Mouse (Mus musculus) splenic B cell, adult 2 months (primary cell): ENCODE measurements around the gene Bmp6.

Experiments used
- DNase-seq: peaks from one replicate; pipeline ENCODE4 v3.0.0-alpha.2; 2011; ENCODE audit warnings: low read depth, low spot score
- H3K27me3 ChIP-seq: 2 replicates; pipeline ENCODE4 v1.6.1; 2012; ENCODE audit warnings: mild to moderate bottlenecking, low read length, moderate library complexity, mixed read lengths; ENCODE audit not compliant: control insufficient read depth, poor library complexity, insufficient read depth, severe bottlenecking
- H3K36me3 ChIP-seq: 2 replicates; pipeline ENCODE4 v1.6.1; 2012; ENCODE audit warnings: mild to moderate bottlenecking, low read length, moderate library complexity, mixed read lengths; ENCODE audit not compliant: control insufficient read depth, poor library complexity, insufficient read depth, severe bottlenecking

The Bmp6 gene

DNA sequence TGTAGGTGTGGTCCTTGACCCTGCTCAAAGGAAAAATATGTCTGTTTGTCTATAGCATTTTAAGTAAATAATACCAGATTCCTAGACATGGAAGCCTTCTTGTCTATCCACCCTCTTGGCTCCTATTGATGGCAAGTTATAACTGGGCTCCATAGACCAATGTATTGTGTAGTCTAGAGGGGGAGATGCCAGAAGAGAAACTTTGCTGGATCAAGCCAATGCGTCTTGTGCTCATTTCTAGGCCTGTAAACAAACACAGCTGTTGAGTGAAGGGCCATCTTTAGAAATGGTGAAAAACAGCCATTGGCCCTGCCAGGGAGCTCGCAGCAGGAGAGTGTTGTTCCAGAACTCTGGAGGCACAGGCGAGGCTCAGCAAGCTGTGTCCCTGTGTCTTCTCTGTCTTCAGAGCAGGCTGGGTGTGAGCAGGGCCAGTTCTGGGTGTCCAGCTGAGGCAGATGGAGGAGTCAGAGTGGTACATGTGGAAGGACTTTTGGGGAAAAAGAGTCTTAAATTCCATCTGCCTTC is 41.2 kb downstream of the Bmp6 start:
- H3K27me3 ChIP-seq, result no peaks in the 10 kb centered on the region
- no peaks in the 10 kb centered on the region for H3K36me3 ChIP-seq
- DNase-seq, result no peak

DNA sequence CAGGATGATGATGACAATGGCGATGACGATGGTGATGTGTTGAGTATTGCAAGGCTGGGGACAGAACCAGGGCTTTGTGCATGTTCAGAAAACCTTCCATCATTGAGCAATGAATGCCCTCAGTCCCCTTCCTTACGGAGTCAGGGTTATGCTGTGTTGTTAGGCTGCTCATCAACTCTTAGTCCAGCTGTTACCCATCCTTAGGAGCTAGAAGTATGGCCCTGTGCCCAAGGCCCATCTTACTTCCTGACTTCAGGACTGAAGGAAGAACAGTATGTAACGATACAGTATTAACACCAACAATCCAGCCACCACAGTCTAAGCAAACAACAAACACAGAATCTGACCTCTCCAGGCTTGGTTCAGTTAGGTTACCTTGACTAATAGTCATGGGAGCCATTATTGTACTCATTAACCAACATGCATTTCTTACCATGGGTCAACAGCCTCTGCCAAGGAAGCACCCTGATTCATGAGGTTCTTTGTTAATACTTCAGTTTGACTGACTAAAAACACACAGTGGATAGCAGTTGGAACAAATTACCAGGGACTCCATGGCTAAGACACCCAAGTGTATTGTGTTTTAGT is 42.6 kb downstream of the Bmp6 start:
- Histone ChIP-seq H3K36me3 (no peaks in the 10 kb centered on the region), H3K27me3 (no peaks in the 10 kb centered on the region)
- no peak for DNase-seq

DNA sequence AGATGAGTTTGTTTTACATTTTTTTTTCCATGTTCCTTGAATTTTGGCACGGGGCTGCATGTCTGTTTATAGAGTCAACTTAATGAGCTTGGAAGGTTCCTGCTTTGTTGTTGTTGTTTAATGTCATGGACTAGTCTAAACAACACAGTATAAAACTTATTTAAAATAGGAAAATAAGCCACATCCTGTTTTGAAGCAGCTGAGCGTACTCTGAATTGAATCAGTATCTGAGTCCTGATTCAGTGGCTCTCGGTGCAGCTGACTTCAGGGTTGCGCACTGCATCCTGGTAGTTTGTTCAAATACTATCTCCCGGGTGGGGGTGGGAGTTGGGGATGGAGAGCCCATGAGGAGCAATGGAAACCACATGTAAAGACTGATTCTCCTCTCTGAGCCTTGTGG is 48.5 kb downstream of the Bmp6 start:
- DNase-seq, result no peak
- Histone ChIP-seq H3K27me3 (no peaks in the 10 kb centered on the region), H3K36me3 (no peaks in the 10 kb centered on the region)

DNA sequence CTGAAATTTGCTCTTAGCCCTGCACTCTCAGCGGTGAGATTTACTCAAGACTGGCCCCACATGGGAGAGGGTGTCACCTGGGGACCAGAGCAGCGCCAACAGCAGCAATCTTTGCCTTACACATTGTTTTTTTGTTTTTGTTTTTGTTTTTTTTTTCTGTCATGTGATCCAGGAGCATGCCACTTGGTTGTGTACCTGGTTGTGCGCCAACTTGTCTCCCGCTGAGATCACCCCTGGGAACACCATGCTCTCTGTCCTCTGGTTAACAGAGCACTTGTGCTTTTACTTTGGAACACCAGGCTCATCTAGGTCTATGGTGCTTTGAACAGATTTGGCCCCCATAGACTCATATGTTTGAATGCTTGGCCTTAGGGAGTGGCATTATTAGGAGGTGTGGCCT is 50.1 kb downstream of the Bmp6 start:
- Histone ChIP-seq H3K36me3 (no peaks in the 10 kb centered on the region), H3K27me3 (no peaks in the 10 kb centered on the region)
- no peak for DNase-seq

DNA sequence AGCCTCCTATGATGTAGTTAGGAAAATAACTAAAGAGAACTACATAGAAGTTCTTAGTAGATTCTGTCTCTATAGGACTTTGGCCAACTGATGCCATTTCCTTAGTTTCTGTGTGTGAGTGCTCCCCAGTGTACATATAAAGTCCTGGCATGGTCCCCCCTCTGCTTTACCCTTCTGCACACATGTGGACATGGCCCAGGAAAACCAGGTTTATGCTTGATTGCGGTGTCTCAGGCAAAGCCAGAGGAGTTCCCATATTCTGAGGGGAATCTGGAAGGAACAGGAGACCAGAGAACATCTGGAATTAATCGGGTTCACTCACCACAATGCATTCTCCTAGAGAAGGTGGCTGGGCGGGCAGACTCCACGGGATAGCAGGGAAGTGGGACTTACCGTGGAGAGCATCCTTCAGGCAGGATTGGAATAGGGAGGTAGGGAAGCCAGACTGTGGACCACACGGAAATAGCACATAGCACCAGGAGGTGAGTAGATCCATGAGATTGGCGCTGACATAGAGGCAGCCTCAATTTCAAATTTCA is 52.2 kb downstream of the Bmp6 start:
- no peak for DNase-seq
- H3K36me3 ChIP-seq, result no peaks in the 10 kb centered on the region

DNA sequence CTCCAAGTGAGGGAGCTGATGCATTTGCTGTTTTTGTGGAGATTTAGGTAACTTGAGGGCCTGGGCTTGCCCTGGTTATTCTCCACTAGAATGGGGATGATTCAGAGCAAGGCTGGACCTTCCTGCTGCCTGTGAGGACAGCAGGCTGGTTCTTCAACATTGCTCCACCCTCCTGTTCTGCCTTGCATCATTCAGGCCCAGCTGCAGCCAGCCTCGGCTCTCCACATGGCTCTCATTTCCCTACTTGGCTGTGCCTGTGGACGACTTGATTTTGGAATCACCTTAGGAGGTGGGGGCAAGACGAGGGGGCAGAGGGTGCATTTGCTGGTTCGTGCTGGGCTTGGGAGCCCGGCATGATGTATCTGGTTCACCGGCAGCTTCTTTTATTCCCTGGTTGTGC is 53.8 kb downstream of the Bmp6 start:
- DNase-seq, result no peak
- Histone ChIP-seq H3K36me3 (no peaks in the 10 kb centered on the region), H3K27me3 (no peaks in the 10 kb centered on the region)

More for the DNA sequence above, 52.2 kb downstream of the Bmp6 start:
- no peaks in the 10 kb centered on the region for H3K27me3 ChIP-seq

DNA sequence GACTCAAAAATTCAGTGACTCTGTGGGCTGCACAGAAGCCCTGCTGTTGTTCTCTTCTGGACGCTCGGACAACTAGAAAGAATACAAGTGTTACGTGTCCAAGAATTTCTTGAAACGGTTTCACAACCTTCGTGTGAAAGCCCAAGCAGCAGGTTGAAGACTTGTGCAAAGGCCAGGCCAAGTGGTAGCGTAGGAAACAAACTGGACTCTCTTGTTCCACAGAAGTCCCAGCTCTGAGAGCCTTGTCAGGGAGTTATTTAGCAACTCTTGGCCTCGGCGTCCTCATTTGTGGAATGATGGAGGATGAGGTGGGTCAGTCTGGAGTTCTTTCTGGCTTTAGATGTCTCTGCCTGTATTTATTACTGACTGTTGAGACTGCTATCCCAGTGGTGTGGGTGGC is 55.8 kb downstream of the Bmp6 start:
- DNase-seq, result no peak
- H3K36me3 ChIP-seq, result no peaks in the 10 kb centered on the region
- no peaks in the 10 kb centered on the region for H3K27me3 ChIP-seq

DNA sequence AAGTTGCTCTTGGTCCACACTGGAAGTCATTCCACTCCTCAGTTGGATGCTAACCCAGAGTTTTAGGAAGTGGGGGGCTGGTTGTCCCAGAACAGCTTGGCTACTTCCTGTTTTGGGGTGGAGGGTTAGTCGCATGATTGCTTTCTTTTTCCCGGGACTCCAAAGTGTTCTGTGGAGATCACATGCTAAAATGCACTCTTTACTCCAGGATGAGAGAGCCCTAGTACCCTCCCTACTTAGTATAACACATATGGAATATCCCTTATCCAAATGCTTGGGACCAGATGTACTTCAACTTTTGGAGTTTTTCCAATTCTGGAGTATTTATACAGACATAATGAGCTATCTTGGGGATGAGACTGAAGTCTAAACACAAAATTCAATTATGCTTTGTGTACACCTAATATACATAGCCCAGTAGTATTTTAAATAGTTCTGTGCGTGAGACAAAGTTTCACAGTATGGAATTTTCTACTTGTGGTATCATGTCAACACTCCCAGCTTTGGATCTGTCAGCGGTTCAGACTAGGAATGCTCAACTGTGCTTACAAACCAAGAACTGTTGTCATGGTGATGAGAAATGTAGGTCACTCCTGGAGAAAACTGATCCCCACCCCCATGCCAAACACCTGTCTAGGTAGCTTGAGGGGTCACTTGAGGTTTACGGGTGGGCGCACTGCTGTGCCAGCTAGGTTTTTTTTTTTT is 62.9 kb downstream of the Bmp6 start:
- Histone ChIP-seq H3K36me3 (no peaks in the 10 kb centered on the region), H3K27me3 (no peaks in the 10 kb centered on the region)
- no peak for DNase-seq

DNA sequence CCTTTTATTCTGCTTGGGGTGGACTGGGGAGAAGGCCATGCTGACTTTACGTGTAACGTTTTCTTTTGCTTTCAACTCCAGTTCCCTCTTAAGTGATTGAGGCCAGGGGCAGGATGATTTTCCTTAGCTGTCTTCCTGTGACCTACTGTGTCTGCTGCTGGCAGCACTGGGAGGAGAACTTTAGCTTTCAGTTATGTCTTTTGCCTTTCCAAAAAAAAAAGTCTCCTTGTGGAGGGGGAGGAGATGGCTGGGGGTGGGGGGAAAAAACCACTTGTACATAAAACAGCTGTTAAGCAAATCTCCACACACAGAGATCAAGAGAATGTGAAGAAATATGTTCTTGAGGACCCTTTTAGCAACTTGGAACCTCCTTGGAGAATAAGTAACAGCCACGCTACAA is 63.7 kb downstream of the Bmp6 start:
- Histone ChIP-seq H3K36me3 (no peaks in the 10 kb centered on the region), H3K27me3 (no peaks in the 10 kb centered on the region)
- DNase-seq, result no peak

DNA sequence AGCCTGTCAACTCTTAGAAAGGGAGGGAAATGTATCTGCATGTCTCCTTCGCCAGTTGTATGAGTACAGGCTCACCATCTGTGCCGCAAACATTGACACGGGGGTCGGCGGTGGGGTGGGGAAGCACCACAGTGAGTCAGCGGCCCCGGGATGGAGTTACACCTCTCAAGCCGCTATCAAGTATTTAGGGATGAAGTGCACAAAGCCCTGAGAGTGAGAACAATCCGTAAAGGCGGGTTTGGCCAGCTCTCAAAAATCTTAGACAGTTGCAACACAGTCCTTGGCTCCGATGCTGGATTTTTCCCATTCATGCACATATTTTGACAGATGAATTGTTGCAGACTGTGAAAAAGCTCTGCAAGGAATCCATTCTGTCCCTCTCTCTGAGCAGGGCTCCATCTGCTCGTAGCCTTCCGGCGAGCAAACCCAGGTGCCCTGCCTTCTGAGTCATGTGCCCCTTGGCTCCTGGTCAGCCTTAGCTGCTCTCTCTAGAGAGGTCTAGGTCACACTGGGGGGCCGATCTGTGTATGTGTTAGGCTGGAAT is 65.5 kb downstream of the Bmp6 start:
- no peaks in the 10 kb centered on the region for H3K27me3 ChIP-seq
- DNase-seq, result no peak
- H3K36me3 ChIP-seq, result no peaks in the 10 kb centered on the region

DNA sequence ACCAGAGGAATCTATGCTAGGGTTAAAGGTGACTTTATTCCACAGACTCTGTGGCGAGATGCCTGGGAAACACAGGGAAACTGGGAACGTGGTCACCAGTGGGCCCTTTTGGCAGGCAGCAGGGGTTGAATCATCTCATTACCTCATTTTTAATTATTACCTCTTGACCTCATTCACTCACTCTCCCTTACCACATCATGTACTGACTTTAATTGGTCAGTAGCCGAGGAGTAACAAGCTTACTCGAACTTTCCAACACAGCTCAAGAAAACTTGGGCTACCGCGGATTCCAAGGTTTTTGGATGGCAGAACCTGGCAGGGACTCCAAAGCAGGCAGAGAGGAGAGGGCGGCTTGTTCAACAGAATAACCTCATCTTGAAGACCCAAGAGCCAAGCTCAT is 74.9 kb downstream of the Bmp6 start:
- H3K27me3 ChIP-seq, result no peaks in the 10 kb centered on the region
- H3K36me3 ChIP-seq, result no peaks in the 10 kb centered on the region
- no peak for DNase-seq

DNA sequence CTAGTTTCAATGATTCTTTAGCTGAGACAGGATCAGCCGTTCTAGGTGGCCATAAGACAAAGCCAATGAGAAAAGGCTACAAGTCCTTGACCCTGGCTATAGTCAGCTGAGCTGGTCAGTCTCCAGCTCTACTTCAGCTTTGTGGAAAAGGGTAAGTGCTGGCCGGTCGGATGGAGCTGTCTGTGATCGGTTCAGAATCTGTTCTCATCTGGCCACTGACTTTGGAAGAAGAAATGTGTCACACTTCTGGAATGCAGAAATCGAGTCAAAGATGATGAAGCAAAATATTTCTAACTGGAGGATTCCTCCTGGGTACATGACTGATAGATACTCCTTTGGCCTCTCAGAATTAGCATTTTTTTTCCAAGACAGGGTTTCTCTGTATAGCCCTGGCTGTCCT is 77.6 kb downstream of the Bmp6 start:
- H3K36me3 ChIP-seq, result no peaks in the 10 kb centered on the region
- DNase-seq, result no peak
- no peaks in the 10 kb centered on the region for H3K27me3 ChIP-seq

DNA sequence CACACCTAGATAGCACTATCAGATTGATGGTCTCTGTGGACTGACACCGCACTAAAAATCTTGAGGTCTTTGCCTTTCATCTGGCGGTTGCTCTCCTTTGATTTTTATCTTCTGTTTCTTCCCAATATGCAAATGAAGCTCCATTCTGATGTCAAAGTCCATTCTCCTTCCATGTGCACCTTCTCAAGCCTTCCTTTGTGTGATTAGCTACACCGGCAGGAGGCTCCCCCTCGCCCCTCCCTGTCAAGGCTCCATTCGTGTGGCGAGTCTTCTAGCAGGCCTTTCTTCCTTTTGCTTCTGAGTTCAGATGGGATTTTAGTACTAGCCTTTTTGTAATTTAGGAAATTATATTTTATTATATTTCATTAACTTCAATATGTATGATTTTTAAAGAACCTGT is 80.4 kb downstream of the Bmp6 start:
- Histone ChIP-seq H3K36me3 (no peaks in the 10 kb centered on the region), H3K27me3 (no peaks in the 10 kb centered on the region)
- DNase-seq, result no peak

DNA sequence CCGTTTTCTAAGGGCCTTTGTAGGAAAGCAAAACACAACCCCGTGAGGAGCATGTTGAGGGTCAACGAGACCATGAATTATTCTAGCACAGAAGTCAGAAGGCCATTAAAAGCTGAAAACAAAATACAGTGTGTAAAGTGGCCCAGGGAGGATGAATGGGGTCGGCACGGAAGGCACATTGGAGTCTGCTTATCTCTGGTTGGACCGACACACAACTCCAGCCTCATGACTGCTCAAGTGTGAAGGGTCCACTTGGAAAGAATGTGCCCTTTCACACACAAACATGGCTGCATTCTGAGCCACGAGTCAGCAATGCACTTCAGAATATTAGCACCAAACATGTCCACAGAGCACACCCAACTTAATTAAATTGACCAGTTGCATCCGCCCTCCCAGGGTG is 84.8 kb downstream of the Bmp6 start:
- no peak for DNase-seq
- no peaks in the 10 kb centered on the region for H3K36me3 ChIP-seq
- no peaks in the 10 kb centered on the region for H3K27me3 ChIP-seq

DNA sequence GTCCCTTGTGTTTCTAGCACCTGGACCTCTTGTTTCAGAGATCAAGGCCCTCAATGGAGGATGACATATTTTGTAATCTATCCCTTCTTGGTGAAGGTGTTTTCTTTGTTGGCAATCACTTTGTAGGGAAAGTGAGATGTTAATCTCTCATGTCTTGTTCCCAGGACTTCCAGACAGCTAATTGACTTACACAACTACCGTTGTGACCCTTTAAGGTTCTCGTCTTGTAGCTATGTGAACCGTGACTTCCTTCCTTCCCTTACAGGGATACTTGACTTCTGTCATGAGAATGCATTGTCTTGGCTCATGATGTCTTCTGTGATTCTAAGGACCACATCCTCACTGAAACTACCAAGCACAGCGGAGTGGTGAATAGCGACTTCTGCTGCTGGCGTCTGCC is 85.2 kb downstream of the Bmp6 start:
- H3K27me3 ChIP-seq, result no peaks in the 10 kb centered on the region
- no peaks in the 10 kb centered on the region for H3K36me3 ChIP-seq
- DNase-seq, result no peak
